Mouse (Mus musculus) kidney, postnatal 14 days (tissue): ENCODE data around the gene Kl.

Experiments
- DNase-seq: peaks from one replicate; pipeline ENCODE4 v3.0.0; 2022; ENCODE audit warnings: mixed read lengths

Kl gene

GRCm38 (mm10) chr5:150952328-150952668, at the start of gene Kl:
Kl (plus strand) TSS chr5:150952607.
- DNase-seq = peak; percentile 88

DNA sequence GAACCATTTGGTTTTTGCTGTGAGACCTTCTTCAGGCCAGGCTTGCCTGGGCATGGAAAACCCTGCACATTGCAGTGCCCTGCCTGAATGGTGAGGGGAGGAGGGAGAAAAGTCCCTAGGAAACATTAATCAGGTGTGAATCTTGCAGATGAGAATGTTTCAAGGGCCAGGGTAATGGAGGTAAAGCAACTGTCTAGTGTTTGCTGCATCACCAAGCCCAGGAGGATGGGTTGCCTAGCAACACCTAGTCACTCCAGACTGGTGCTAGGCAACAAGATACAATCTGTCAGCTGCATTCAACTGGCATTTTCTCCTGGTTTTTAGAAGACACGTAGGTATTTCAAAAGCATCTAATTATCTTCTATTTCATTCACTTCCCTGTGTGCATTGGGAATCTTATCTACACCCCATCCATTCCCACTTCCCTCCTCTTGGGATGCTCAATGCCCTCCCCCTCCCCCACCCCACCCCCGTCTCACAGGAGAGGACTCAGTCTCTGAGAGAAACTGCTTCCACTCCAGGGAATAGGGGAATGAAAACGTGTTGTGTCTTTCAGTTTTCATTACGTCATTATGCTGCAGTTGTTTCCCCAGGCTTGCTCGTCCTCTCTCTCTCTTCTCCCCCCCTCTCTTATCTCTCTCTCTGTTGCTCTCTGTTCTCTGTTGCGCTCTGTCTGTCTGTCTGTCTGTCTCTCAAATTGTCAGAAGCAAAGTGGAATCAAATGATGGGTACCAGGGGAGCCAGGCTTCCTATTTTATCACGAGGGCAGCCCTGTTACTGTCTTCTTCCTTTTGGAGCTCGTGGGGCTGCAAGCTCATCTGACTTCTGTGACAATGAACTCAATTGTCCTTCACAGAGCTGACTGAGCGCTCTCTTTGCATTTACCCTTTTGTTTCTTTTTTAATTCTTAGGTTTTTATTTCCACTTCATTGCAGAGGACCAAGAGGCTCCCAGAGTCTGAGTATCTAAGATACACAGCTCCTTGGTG, 46.1 kb upstream of the Kl start:
- DNase-seq = no peak

DNA sequence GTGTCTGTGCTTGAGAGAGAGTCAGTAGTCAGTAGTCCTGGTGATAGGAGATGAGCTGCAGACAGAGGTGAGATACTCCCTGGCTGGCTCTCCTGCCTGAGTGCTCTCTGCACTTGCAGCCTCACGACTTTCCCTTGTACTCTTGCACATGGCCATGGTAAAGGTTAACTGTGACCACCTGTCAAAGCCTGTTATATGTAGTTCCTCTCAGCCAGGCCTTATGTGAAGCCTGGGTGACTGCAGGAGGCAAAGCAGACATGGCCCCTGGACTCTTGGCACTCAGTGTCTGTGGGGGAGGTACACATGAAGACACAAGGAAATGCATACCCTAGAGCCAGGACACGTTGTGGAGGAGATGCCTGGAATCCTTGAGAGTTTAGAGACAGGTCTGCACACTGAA, 40.3 kb upstream of the Kl start:
- DNase-seq = peak; percentile 69

DNA sequence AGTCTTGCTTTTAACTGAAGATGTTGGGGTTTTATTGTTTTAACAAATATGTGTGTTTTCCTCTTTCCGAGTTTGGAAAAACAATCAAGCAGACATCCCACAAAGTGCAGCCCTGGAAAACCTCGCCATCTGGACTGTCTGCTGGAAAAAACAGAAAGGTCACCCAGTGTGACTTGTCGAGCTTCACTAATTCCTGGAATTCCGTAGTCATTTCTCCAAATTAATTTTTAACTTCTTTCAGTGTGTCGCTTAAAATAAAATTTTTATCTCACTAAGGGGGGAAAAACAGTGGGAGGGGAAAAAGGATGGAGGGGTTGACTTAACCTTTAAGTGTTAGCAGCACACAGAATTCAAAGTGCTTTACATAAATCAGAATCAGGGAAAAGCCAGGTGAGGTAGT, 39.8 kb upstream of the Kl start:
- DNase-seq = peak; percentile 81

DNA sequence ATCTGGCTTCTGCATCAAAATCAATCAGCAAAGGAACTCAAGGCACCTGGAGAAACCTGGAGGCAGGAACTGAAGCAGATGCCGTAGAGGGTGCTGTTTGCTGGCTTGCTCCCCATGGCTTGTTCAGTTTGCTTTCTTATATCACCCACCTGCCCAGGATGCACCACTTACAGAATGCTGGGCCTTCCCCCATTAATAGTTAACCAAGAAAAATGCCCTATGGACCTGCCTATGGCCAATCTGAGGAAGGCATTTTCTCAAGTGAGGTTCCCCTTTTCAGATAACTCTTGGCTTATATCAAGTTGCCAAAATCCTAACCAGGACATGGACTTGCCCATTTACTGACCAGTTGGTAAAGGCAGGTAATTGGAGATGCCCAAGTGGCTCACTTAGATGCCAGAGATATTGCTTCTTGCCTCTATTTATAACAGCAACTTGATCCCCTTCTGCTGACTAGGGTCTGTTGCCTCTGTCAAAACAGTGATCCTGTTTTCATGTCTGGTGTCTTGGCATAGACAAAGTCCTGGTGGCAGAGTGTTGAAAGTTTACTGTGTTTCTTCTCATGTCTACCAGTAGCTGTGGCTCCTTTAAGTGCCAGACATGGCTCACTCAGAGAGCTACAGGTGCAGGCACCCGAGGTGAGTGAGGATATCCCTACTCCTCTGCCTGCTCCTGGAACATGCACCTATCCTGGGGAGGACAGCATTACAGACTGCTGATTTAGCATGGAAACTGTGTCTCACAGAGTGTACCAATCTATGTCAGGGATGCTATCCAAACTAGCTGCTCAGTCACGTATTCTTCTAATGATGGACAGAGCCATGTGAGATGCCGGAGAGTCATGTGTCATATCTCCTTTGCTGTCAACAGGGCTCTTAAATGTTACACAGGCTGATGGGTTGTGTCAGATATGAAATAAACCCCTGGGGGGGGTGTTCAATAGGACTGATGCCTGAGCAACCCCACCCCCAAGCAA, 37.0 kb upstream of the Kl start:
- peak; percentile 49 for DNase-seq

GRCm38 (mm10) chr5:150917131-150917858, 35.1 kb upstream of the Kl start:
- DNase-seq = peak; percentile 78

DNA sequence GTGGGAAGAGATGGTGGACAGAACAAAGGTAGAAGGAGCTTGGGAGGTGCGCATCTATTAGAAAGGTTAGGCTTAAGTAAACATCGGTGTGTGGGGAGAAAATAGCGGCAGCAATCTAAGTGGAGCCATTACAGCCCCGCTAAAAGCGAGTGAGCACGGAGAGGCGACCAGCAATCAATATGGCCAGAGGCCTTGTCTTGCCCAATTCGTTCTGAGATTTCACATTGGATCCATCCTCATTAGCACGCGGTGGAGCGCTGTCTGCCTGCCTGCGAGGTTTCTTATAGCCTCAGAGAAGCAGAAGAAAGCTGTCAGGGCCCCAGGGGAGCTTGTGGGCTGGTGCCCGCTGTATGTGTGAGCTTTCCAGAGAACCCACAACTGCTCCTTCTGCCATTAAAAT, 33.8 kb upstream of the Kl start:
- DNase-seq = no peak

GRCm38 (mm10) chr5:150919269-150919668, 33.1 kb upstream of the Kl start:
- DNase-seq = no peak

GRCm38 (mm10) chr5:150919961-150920360, 32.4 kb upstream of the Kl start:
- no peak for DNase-seq

- DNase-seq = no peak
Measured at GRCm38 (mm10) chr5:150929406-150929805, 23.0 kb upstream of the Kl start.

GRCm38 (mm10) chr5:150932596-150932995, 19.8 kb upstream of the Kl start:
- DNase-seq = peak; percentile 35

DNA sequence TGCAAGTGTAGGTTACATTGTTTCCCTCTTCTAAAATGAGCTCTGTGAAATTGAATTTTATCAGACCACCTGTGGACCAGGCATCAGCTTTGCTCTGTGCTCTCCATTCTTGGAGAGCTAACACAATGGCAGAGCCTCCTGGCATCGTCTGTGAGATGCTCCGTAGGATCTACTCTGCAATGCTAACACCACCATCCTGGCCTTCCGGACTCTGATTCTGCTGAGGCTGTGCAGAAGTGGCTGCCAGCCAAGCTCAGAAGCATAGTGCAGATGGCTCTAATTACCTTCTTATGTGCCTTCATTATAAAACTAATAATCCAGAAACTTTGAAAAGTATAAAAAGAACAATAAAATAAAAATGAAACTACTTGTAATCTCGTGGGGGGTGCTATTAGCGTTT, 16.2 kb upstream of the Kl start:
- DNase-seq = no peak

GRCm38 (mm10) chr5:150936807-150937206, 15.6 kb upstream of the Kl start:
- DNase-seq = no peak

- no peak for DNase-seq
Measured at GRCm38 (mm10) chr5:150937501-150937900, 14.9 kb upstream of the Kl start.

- DNase-seq = no peak
Measured at GRCm38 (mm10) chr5:150945576-150945975, 6.8 kb upstream of the Kl start.

- no peak for DNase-seq
Measured at GRCm38 (mm10) chr5:150949131-150949530, 3.3 kb upstream of the Kl start.

GRCm38 (mm10) chr5:150951325-150951724, 1.1 kb upstream of the Kl start:
- DNase-seq = no peak

- peak; percentile 41 for DNase-seq
Measured at GRCm38 (mm10) chr5:150952669-150953521, 488 bp downstream of the Kl start.

- peak; percentile 53 for DNase-seq
Measured at GRCm38 (mm10) chr5:150954791-150955190, 2.4 kb downstream of the Kl start.

- DNase-seq = no peak
Measured at GRCm38 (mm10) chr5:150959861-150960260, 7.5 kb downstream of the Kl start.

GRCm38 (mm10) chr5:150961615-150962014, 9.2 kb downstream of the Kl start:
- DNase-seq = no peak

DNA sequence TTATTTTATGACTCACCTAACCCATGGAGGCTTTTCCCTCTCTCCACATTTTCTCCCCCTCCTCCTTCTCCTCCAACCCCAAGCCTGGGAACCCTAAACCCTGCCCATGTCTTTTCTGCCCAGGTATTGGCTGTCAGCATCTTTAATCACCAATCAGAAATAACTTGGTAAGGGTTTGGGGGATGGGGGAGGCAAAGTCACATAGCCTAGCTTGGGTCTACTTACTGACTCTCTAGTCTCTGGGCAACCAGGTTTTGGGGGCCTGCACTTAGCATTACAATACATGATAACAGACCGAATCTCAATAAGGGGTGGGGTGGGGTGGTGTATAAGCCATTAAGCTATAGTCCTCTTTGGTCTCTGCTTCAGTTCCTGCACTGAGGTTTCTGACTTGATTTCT, 10.3 kb downstream of the Kl start:
- DNase-seq = no peak
